Mouse (Mus musculus): ENCODE results near the gene Gli3. TPM values are rescaled to one million over a fixed set of nuclear protein-coding genes. Genes with fewer than 3 reads are reported as not detected.

Gli3 gene
- total and polyA plus RNA-seq, 2 experiments from 2014 or later: 1.9 to 8.1 TPM

GRCm38 (mm10) chr13:15688826-15689501 is 225.9 kb downstream of the Gli3 start:
- WGBS: 79% methylated on average over 5 of the region's 5 CpGs
- DNase-seq (ENCODE audit: low spot score): no peak
- H3K4me3 ChIP-seq (ENCODE audit: low read depth, low read length): no peak overlapping the region
- H3K9ac ChIP-seq (replicated peaks; ENCODE audit: low read depth, low read length): no peak overlapping the region
- H3K4me1 ChIP-seq (ENCODE audit: control insufficient read depth, insufficient read depth): no peaks in the 10 kb centered on the region
- H3K9me3 ChIP-seq (replicated peaks; ENCODE audit: control insufficient read depth, low read length): no peaks in the 10 kb centered on the region
- no peak overlapping the region for H3K4me2 ChIP-seq (ENCODE audit: low read depth, low read length)
- H3K27me3 ChIP-seq (ENCODE audit: control insufficient read depth, insufficient read depth, low read length): no peaks in the 10 kb centered on the region
- no peaks in the 10 kb centered on the region for H3K36me3 ChIP-seq (replicated peaks; ENCODE audit: control insufficient read depth, insufficient read depth, low read length)
- TF ChIP-seq CTCF (IDR thresholded peaks at IDR 0.05; ENCODE audit: low read depth): no peak
- TF ChIP-seq EP300 (IDR thresholded peaks at IDR 0.05; ENCODE audit: low read depth): no peak
- ATAC-seq (ENCODE audit: insufficient read depth, low read depth): no peak
- H3K27ac ChIP-seq (ENCODE audit: low read depth): no peak overlapping the region

GRCm38 (mm10) chr13:15691751-15692464 is 228.9 kb downstream of the Gli3 start:
- WGBS: 54% methylated on average over 5 of the region's 5 CpGs
- DNase-seq (ENCODE audit: low spot score) (no peak), ATAC-seq (ENCODE audit: insufficient read depth, low read depth) (no peak)
- Histone ChIP-seq H3K27ac (ENCODE audit: low read depth) (no peak overlapping the region), H3K9me3 (replicated peaks; ENCODE audit: control insufficient read depth, low read length) (no peaks in the 10 kb centered on the region), H3K36me3 (replicated peaks; ENCODE audit: control insufficient read depth, insufficient read depth, low read length) (no peaks in the 10 kb centered on the region), H3K4me2 (ENCODE audit: low read depth, low read length) (no peak overlapping the region), H3K27me3 (ENCODE audit: control insufficient read depth, insufficient read depth, low read length) (no peaks in the 10 kb centered on the region), H3K4me1 (ENCODE audit: control insufficient read depth, insufficient read depth) (no peaks in the 10 kb centered on the region), H3K4me3 (ENCODE audit: low read depth, low read length) (no peak overlapping the region), H3K9ac (replicated peaks; ENCODE audit: low read depth, low read length) (no peak overlapping the region)
- TF ChIP-seq EP300 (IDR thresholded peaks at IDR 0.05; ENCODE audit: low read depth): no peak
- no peak for TF ChIP-seq CTCF (IDR thresholded peaks at IDR 0.05; ENCODE audit: low read depth)

GRCm38 (mm10) chr13:15692465-15692809 is 229.4 kb downstream of the Gli3 start:
- no peak overlapping the region for H3K4me3 ChIP-seq (ENCODE audit: low read depth, low read length)
- H3K9me3 ChIP-seq (replicated peaks; ENCODE audit: control insufficient read depth, low read length): no peaks in the 10 kb centered on the region
- TF ChIP-seq EP300 (IDR thresholded peaks at IDR 0.05; ENCODE audit: low read depth): no peak
- TF ChIP-seq CTCF (IDR thresholded peaks at IDR 0.05; ENCODE audit: low read depth): no peak
- H3K36me3 ChIP-seq (replicated peaks; ENCODE audit: control insufficient read depth, insufficient read depth, low read length): no peaks in the 10 kb centered on the region
- no peak for DNase-seq (ENCODE audit: low spot score)
- no peaks in the 10 kb centered on the region for H3K27me3 ChIP-seq (ENCODE audit: control insufficient read depth, insufficient read depth, low read length)
- no peaks in the 10 kb centered on the region for H3K4me1 ChIP-seq (ENCODE audit: control insufficient read depth, insufficient read depth)
- H3K4me2 ChIP-seq (ENCODE audit: low read depth, low read length): no peak overlapping the region
- no peak for ATAC-seq (ENCODE audit: insufficient read depth, low read depth)
- no peak overlapping the region for H3K27ac ChIP-seq (ENCODE audit: low read depth)
- no peak overlapping the region for H3K9ac ChIP-seq (replicated peaks; ENCODE audit: low read depth, low read length)

- WGBS: 77% methylated on average over 4 of the region's 4 CpGs
- TF ChIP-seq EP300 (IDR thresholded peaks at IDR 0.05; ENCODE audit: low read depth): no peak
- no peak for TF ChIP-seq CTCF (IDR thresholded peaks at IDR 0.05; ENCODE audit: low read depth)
- no peaks in the 10 kb centered on the region for H3K9me3 ChIP-seq (replicated peaks; ENCODE audit: control insufficient read depth, low read length)
- ATAC-seq (ENCODE audit: insufficient read depth, low read depth): no peak
- no peaks in the 10 kb centered on the region for H3K36me3 ChIP-seq (replicated peaks; ENCODE audit: control insufficient read depth, insufficient read depth, low read length)
- DNase-seq (ENCODE audit: low spot score): no peak
- H3K27ac ChIP-seq (ENCODE audit: low read depth): no peak overlapping the region
- H3K4me1 ChIP-seq (ENCODE audit: control insufficient read depth, insufficient read depth): no peaks in the 10 kb centered on the region
- H3K27me3 ChIP-seq (ENCODE audit: control insufficient read depth, insufficient read depth, low read length): no peaks in the 10 kb centered on the region
- no peak overlapping the region for H3K9ac ChIP-seq (replicated peaks; ENCODE audit: low read depth, low read length)
- H3K4me2 ChIP-seq (ENCODE audit: low read depth, low read length): no peak overlapping the region
- no peak overlapping the region for H3K4me3 ChIP-seq (ENCODE audit: low read depth, low read length)
Observed at GRCm38 (mm10) chr13:15698284-15698683, 235.2 kb downstream of the Gli3 start.

- DNase-seq (ENCODE audit: low spot score): no peak
- WGBS: 85% methylated on average over 6 of the region's 6 CpGs
Observed at GRCm38 (mm10) chr13:15699116-15699515, 236.1 kb downstream of the Gli3 start.

More at GRCm38 (mm10) chr13:15699116-15699515, 236.1 kb downstream of the Gli3 start:
- Histone ChIP-seq H3K4me2 (ENCODE audit: low read depth, low read length) (no peak overlapping the region), H3K9ac (replicated peaks; ENCODE audit: low read depth, low read length) (no peak overlapping the region), H3K27me3 (ENCODE audit: control insufficient read depth, insufficient read depth, low read length) (no peaks in the 10 kb centered on the region), H3K36me3 (replicated peaks; ENCODE audit: control insufficient read depth, insufficient read depth, low read length) (no peaks in the 10 kb centered on the region), H3K4me3 (ENCODE audit: low read depth, low read length) (no peak overlapping the region), H3K4me1 (ENCODE audit: control insufficient read depth, insufficient read depth) (no peaks in the 10 kb centered on the region), H3K27ac (ENCODE audit: low read depth) (no peak overlapping the region), H3K9me3 (replicated peaks; ENCODE audit: control insufficient read depth, low read length) (no peaks in the 10 kb centered on the region)
- TF ChIP-seq CTCF (IDR thresholded peaks at IDR 0.05; ENCODE audit: low read depth) (no peak), EP300 (IDR thresholded peaks at IDR 0.05; ENCODE audit: low read depth) (no peak)
- no peak for ATAC-seq (ENCODE audit: insufficient read depth, low read depth)
